Comparison of ENCODE assay signal across 22 mouse cellular contexts in genomic region chrX:98189759-98190158, GRCm38 (mm10). TPM values are rescaled to one million over a fixed set of nuclear protein-coding genes. Genes with fewer than 3 reads are reported as not detected.
"Had no signal": no experiment of that assay in that cellular context is flagged by ENCODE, and none has a peak within 500 bp of the region (broad histone marks: within the 10 kb centered on the region; RNA-seq: fewer than 3 reads in every experiment).

No protein-coding gene starts in this region.

- H3K4me2 ChIP-seq: lung, embryonic 15.5 days; midbrain, embryonic 11.5 days; midbrain, embryonic 13.5 days; neural tube, embryonic 13.5 days; neural tube, embryonic 15.5 days had no signal

- H3K36me3 ChIP-seq: lung, embryonic 15.5 days; midbrain, embryonic 13.5 days; neural tube, embryonic 13.5 days; neural tube, embryonic 15.5 days had no signal

- H3K4me3 ChIP-seq: lung, embryonic 15.5 days; megakaryocyte, embryonic 14.5 days; midbrain, embryonic 13.5 days; myocyte; neural tube, embryonic 13.5 days; neural tube, embryonic 15.5 days had no signal

- H3K9me3 ChIP-seq: lung, embryonic 15.5 days; megakaryocyte, embryonic 14.5 days; midbrain, embryonic 13.5 days; neural tube, embryonic 13.5 days; neural tube, embryonic 15.5 days had no signal

- H3K9ac ChIP-seq: liver, postnatal 0 days; lung, embryonic 15.5 days; midbrain, embryonic 13.5 days; neural tube, embryonic 13.5 days; neural tube, embryonic 15.5 days had no signal

- DNase-seq: liver, postnatal 0 days; lung, adult 2 months; lung, postnatal 14 days; lung, postnatal 36 days; retina, postnatal 1 day; right cerebral cortex, adult 18-20 months; right cerebral cortex, postnatal 25 days; right cerebral cortex, postnatal 4 days; spleen, adult 18-20 months; thymus, adult 2 months; thymus, postnatal 25 days; thymus, postnatal 4 days had no signal

- ATAC-seq: liver, postnatal 0 days; lung, postnatal 0 days; midbrain, embryonic 13.5 days; midbrain, embryonic 16.5 days had no signal

- H3K27me3 ChIP-seq: lung, embryonic 15.5 days; megakaryocyte, embryonic 14.5 days; midbrain, embryonic 13.5 days; neural tube, embryonic 13.5 days; neural tube, embryonic 15.5 days had no signal

- H3K4me1 ChIP-seq: lung, embryonic 15.5 days; megakaryocyte, embryonic 14.5 days; midbrain, embryonic 13.5 days; neural tube, embryonic 13.5 days; neural tube, embryonic 15.5 days had no signal

- H3K27ac ChIP-seq: lung, embryonic 15.5 days; macrophage; midbrain, embryonic 13.5 days; neural tube, embryonic 13.5 days; neural tube, embryonic 15.5 days had no signal

RNA-seq across cellular contexts. Expression of gene Ar, which starts 41.2 kb away (rescaled TPM):
- polyA plus RNA-seq: macrophage had no signal
